Mouse (Mus musculus): ENCODE measurements around the gene Ctbp2.

DNA sequence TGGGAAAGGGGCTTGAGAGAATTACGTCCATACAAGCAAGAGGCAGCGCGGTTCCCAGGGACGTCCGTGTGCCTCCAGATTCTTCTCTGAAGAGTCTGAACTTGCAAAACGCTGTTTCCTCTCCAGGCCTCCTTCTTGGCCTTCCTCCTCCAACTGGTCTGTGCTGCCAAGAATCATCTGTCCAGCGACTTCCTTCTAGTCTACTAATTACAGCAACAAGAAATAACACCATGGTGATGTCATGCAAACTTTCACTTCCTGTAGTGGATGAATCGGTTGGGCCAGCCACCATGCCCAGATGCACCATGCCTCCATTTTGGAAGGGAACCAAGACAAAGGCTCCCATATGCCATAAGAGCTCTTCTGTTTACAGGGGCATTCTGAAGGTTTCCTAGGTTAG is 71.3 kb downstream of the Ctbp2 start:
- no peak for TF ChIP-seq GATA1 (IDR thresholded peaks at IDR 0.05; ENCODE audit: low read length)
- TF ChIP-seq TAL1 (IDR thresholded peaks at IDR 0.05; ENCODE audit: low read length): no peak

Measured in erythroblast, embryonic 14.5 days (primary cell).